Mouse (Mus musculus) midbrain, embryonic 10.5 days (tissue): Measurements from ENCODE around the gene Calhm1. TPM values are rescaled to one million over a fixed set of nuclear protein-coding genes. Genes with fewer than 3 reads are reported as not detected.

ENCODE experiments used
- DNase-seq: peaks from one replicate; pipeline ENCODE4 v3.0.0-alpha.2; 2017; ENCODE audit warnings: low spot score
- H3K27ac ChIP-seq: fragments of 300-500 bp; sonication (generic); replicated peaks from 2 replicates; pipeline ENCODE4 v1.5.1; 2016; ENCODE audit warnings: mild to moderate bottlenecking
- H3K27me3 ChIP-seq: fragments of 300-500 bp; sonication (generic); 2 replicates; pipeline ENCODE4 v1.6.1; 2016; ENCODE audit warnings: low read depth, mild to moderate bottlenecking; ENCODE audit not compliant: poor library complexity, severe bottlenecking
- H3K36me3 ChIP-seq: fragments of 300-500 bp; sonication (generic); 2 replicates; pipeline ENCODE4 v1.6.1; 2016; ENCODE audit warnings: mild to moderate bottlenecking, moderate library complexity
- H3K4me1 ChIP-seq: fragments of 300-500 bp; sonication (generic); 2 replicates; pipeline ENCODE4 v1.6.1; 2016
- H3K4me3 ChIP-seq: fragments of 300-500 bp; sonication (generic); 2 replicates; pipeline ENCODE4 v1.5.1; 2016; ENCODE audit warnings: mild to moderate bottlenecking, moderate library complexity
- H3K9me3 ChIP-seq: fragments of 300-500 bp; sonication (generic); replicated peaks from 2 replicates; pipeline ENCODE4 v1.6.1; 2016; ENCODE audit warnings: mild to moderate bottlenecking
- WGBS: fragments of 180-500 bp; shearing (Covaris S2); methylation state at CpG from one replicate; pipeline ENCODE4 v1.1.7; 2016; 5-methylcytosine and 5-hydroxymethylcytosine counted together
- polyA plus RNA-seq: library from polyadenylated mRNA; unstranded; fragments of >200 nt; fragmentation: Nextera tagmentation; extraction: Ambion mirVana; gene quantifications from 2 replicates; pipeline ENCODE4 v1.2.1, GENCODE M21; 2016

Calhm1 gene
- polyA plus RNA-seq, 1 experiment from 2014 or later, result not detected

GRCm38 (mm10) chr19:47118634-47119033 lies 25.4 kb downstream of the Calhm1 start:
- Histone ChIP-seq H3K4me3 (no peak overlapping the region), H3K36me3 (peaks cover 89% of the 10 kb centered on the region), H3K27me3 (no peaks in the 10 kb centered on the region), H3K27ac (no peak overlapping the region), H3K4me1 (no peaks in the 10 kb centered on the region), H3K9me3 (no peaks in the 10 kb centered on the region)
- DNase-seq, result no peak
- 92% methylated on average over 2 of the region's 2 CpGs for WGBS

- Histone ChIP-seq H3K4me1 (no peaks in the 10 kb centered on the region), H3K27me3 (no peaks in the 10 kb centered on the region), H3K27ac (no peak overlapping the region), H3K9me3 (no peaks in the 10 kb centered on the region), H3K4me3 (no peak overlapping the region), H3K36me3 (peaks cover 100% of the 10 kb centered on the region)
- DNase-seq, result no peak
- WGBS, result 94% methylated on average over 9 of the region's 9 CpGs
Measured at GRCm38 (mm10) chr19:47104641-47105271, 39.3 kb downstream of the Calhm1 start.

- Histone ChIP-seq H3K4me1 (no peaks in the 10 kb centered on the region), H3K27ac (no peak overlapping the region), H3K36me3 (peaks cover 100% of the 10 kb centered on the region), H3K9me3 (no peaks in the 10 kb centered on the region), H3K27me3 (no peaks in the 10 kb centered on the region), H3K4me3 (no peak overlapping the region)
- DNase-seq, result no peak
- WGBS, result 96% methylated on average over 5 of the region's 5 CpGs
Measured at GRCm38 (mm10) chr19:47101080-47101479, 43.0 kb downstream of the Calhm1 start.

Other genes starting within 250 kb of the Calhm1 start
- 51.0 and 98.3 TPM in 2 replicates for gene Ina, start 129.6 kb downstream of the Calhm1 start, polyA plus RNA-seq
- 64.1 and 77.4 TPM in 2 replicates for gene Nt5c2, start 129.1 kb downstream of the Calhm1 start, polyA plus RNA-seq
- 30.2 and 33.8 TPM in 2 replicates for gene Pcgf6, start 93.3 kb downstream of the Calhm1 start, polyA plus RNA-seq
- gene Taf5, start 76.5 kb downstream of the Calhm1 start, polyA plus RNA-seq, result 6.8 and 7.1 TPM in 2 replicates
- 1,039 and 1,106 TPM in 2 replicates for gene Usmg5, start 53.6 kb downstream of the Calhm1 start, polyA plus RNA-seq
- 12.4 and 12.5 TPM in 2 replicates for gene Pdcd11, start 53.5 kb downstream of the Calhm1 start, polyA plus RNA-seq
- 1.7 and 1.8 TPM in 2 replicates for gene Calhm2, start 6.0 kb downstream of the Calhm1 start, polyA plus RNA-seq
- not detected in 2 replicates for gene Calhm3, start 13.5 kb upstream of the Calhm1 start, polyA plus RNA-seq
- gene Neurl1a, start 34.6 kb upstream of the Calhm1 start, polyA plus RNA-seq, result 4.4 and 5.0 TPM in 2 replicates